Mouse (Mus musculus) naive thymus-derived CD4-positive, alpha-beta T cell, adult 5 months (primary cell): Measurements from ENCODE around the gene Ofcc1. TPM values are rescaled to one million over a fixed set of nuclear protein-coding genes. Genes with fewer than 3 reads are reported as not detected.

Experiments used
- polyA plus RNA-seq: library from polyadenylated mRNA; unstranded; fragments of 100-300 nt; shearing (Covaris generic); gene quantifications from one replicate; pipeline ENCODE4 v1.2.1, GENCODE M21; 2017

The Ofcc1 gene
- not detected for polyA plus RNA-seq

GRCm38 (mm10) chr13:40361288-40361687 lies at the start of gene Ofcc1:
Gene Ofcc1, minus strand, starts transcription at chr13:40361450.

